Mouse (Mus musculus): ENCODE data around the gene Prkn.

- TF ChIP-seq POLR2A (IDR thresholded peaks at IDR 0.05; ENCODE audit: extremely low read depth, insufficient read depth, low read length) (no peak), CTCF (IDR thresholded peaks at IDR 0.05; ENCODE audit: extremely low read depth, insufficient read depth, low read length) (no peak)
These were observed 390.6 kb downstream of the Prkn start for GRCm38 (mm10) chr17:11230604-11231395.
